Mouse (Mus musculus): ENCODE data around the gene Iqcn. TPM values are rescaled to one million over a fixed set of nuclear protein-coding genes. Genes with fewer than 3 reads are reported as not detected.

Iqcn gene
- polyA plus RNA-seq, 1 experiment from 2014 or later: 0.04 TPM

- Histone ChIP-seq H3K4me2 (no peak overlapping the region), H3K27me3 (ENCODE audit: insufficient read depth, low read length) (no peaks in the 10 kb centered on the region), H3K27ac (ENCODE audit: low read depth) (no peak overlapping the region), H3K9ac (no peak overlapping the region), H3K4me3 (ENCODE audit: low read depth, low read length) (no peak overlapping the region), H3K36me3 (ENCODE audit: insufficient read depth) (peaks cover 30% of the 10 kb centered on the region), H3K4me1 (ENCODE audit: insufficient read depth) (peaks cover 14% of the 10 kb centered on the region), H3K9me3 (ENCODE audit: low read depth, low read length) (no peaks in the 10 kb centered on the region)
- TF ChIP-seq CTCF (IDR thresholded peaks at IDR 0.05; ENCODE audit: low read depth): no peak
- ATAC-seq (ENCODE audit: insufficient read depth): no peak
- DNase-seq: no peak
These were observed 24.6 kb upstream of the Iqcn start for GRCm38 (mm10) chr8:70678679-70679078.

- WGBS: 90% methylated on average over 4 of the region's 4 CpGs
- Histone ChIP-seq H3K36me3 (ENCODE audit: insufficient read depth) (peaks cover 30% of the 10 kb centered on the region), H3K4me2 (no peak overlapping the region), H3K9me3 (ENCODE audit: low read depth, low read length) (no peaks in the 10 kb centered on the region), H3K27ac (ENCODE audit: low read depth) (no peak overlapping the region), H3K4me3 (ENCODE audit: low read depth, low read length) (no peak overlapping the region), H3K9ac (no peak overlapping the region), H3K4me1 (ENCODE audit: insufficient read depth) (peaks cover 9% of the 10 kb centered on the region), H3K27me3 (ENCODE audit: insufficient read depth, low read length) (no peaks in the 10 kb centered on the region)
- DNase-seq: no peak
- TF ChIP-seq CTCF (IDR thresholded peaks at IDR 0.05; ENCODE audit: low read depth): no peak
- ATAC-seq (ENCODE audit: insufficient read depth): no peak
These were observed 23.9 kb upstream of the Iqcn start for GRCm38 (mm10) chr8:70679404-70679803.

GRCm38 (mm10) chr8:70680039-70680438 is 23.2 kb upstream of the Iqcn start:
- DNase-seq: no peak
- no peak for TF ChIP-seq CTCF (IDR thresholded peaks at IDR 0.05; ENCODE audit: low read depth)
- peaks cover 4% of the 10 kb centered on the region; the same call in 1 of the 2 replicates for H3K4me1 ChIP-seq (ENCODE audit: insufficient read depth)
- H3K4me2 ChIP-seq: no peak overlapping the region
- H3K9me3 ChIP-seq (ENCODE audit: low read depth, low read length): no peaks in the 10 kb centered on the region
- no peak overlapping the region for H3K27ac ChIP-seq (ENCODE audit: low read depth)
- WGBS: 60% methylated on average over 3 of the region's 3 CpGs
- H3K36me3 ChIP-seq (ENCODE audit: insufficient read depth): peaks cover 30% of the 10 kb centered on the region
- H3K9ac ChIP-seq: no peak overlapping the region
- no peak overlapping the region for H3K4me3 ChIP-seq (ENCODE audit: low read depth, low read length)
- no peak for ATAC-seq (ENCODE audit: insufficient read depth)
- H3K27me3 ChIP-seq (ENCODE audit: insufficient read depth, low read length): no peaks in the 10 kb centered on the region

GRCm38 (mm10) chr8:70681410-70681809 is 21.8 kb upstream of the Iqcn start:
- no peak overlapping the region for H3K27ac ChIP-seq (ENCODE audit: low read depth)
- DNase-seq (no peak), ATAC-seq (ENCODE audit: insufficient read depth) (no peak)
- no peaks in the 10 kb centered on the region for H3K27me3 ChIP-seq (ENCODE audit: insufficient read depth, low read length)
- no peak for TF ChIP-seq CTCF (IDR thresholded peaks at IDR 0.05; ENCODE audit: low read depth)
- no peak overlapping the region for H3K4me2 ChIP-seq
- peaks cover 28% of the 10 kb centered on the region for H3K36me3 ChIP-seq (ENCODE audit: insufficient read depth)
- no peaks in the 10 kb centered on the region for H3K9me3 ChIP-seq (ENCODE audit: low read depth, low read length)
- H3K4me1 ChIP-seq (ENCODE audit: insufficient read depth): peaks cover 4% of the 10 kb centered on the region; the same call in 1 of the 2 replicates
- no peak overlapping the region for H3K4me3 ChIP-seq (ENCODE audit: low read depth, low read length)
- 70% methylated on average over 3 of the region's 3 CpGs for WGBS
- H3K9ac ChIP-seq: no peak overlapping the region

DNA sequence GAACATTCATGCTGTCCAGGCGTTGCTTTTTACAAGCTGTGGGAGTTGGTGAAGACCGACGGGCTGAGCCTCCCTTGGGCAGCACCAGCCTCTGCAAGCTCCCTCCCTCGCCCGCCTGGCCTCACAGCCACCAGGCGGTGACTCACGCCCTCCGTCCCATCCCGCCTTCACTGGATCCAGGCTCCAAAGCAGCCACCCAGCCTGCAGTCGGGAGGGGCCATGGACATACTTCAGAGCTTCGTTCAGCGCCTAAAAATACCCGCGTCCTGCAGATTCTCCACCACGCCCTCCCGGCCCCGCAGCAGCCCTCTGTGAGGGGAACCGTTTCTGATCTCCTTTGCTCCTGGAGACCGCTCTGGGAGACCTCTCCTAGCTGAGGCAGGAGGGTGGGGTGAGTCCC is 21.1 kb upstream of the Iqcn start:
- Histone ChIP-seq H3K4me2 (peak overlapping the region; percentile 48), H3K27me3 (ENCODE audit: insufficient read depth, low read length) (no peaks in the 10 kb centered on the region), H3K4me3 (ENCODE audit: low read depth, low read length) (peak overlapping the region; percentile 3; the same call in 1 of the 2 replicates), H3K4me1 (ENCODE audit: insufficient read depth) (peaks cover 4% of the 10 kb centered on the region; the same call in 1 of the 2 replicates), H3K27ac (ENCODE audit: low read depth) (no peak overlapping the region; the same call in 1 of the 2 replicates), H3K9ac (peak overlapping the region; percentile 46), H3K9me3 (ENCODE audit: low read depth, low read length) (no peaks in the 10 kb centered on the region), H3K36me3 (ENCODE audit: insufficient read depth) (peaks cover 25% of the 10 kb centered on the region)
- DNase-seq (peak; percentile 70), ATAC-seq (ENCODE audit: insufficient read depth) (peak; percentile 66)
- TF ChIP-seq CTCF (IDR thresholded peaks at IDR 0.05; ENCODE audit: low read depth): peak; percentile 41
- WGBS: 3% methylated on average over 19 of the region's 19 CpGs

DNA sequence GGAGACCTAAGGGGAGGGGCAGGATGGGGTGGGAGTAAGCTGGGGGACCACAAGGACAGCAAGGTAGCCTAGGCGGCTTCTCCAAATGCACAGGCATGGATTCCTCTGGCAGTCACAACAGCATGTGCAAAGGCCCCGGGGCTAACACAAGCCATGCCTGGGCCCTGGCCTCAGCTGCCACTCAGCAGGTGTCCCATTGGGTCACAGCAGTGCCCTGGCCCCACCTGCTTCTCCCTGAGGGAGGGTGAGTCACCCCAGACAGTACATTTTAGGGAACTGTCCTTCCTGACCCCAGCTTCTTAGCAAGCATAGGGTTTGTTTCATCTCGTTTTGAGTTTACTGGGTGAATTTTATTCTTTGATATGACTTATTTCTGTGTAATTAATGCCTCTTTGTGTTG is 20.6 kb upstream of the Iqcn start:
- peak overlapping the region; percentile 48 for H3K4me2 ChIP-seq
- H3K27ac ChIP-seq (ENCODE audit: low read depth): no peak overlapping the region; the same call in 1 of the 2 replicates
- no peaks in the 10 kb centered on the region for H3K9me3 ChIP-seq (ENCODE audit: low read depth, low read length)
- peaks cover 4% of the 10 kb centered on the region; the same call in 1 of the 2 replicates for H3K4me1 ChIP-seq (ENCODE audit: insufficient read depth)
- WGBS: 59% methylated on average over 3 of the region's 3 CpGs
- ATAC-seq (ENCODE audit: insufficient read depth) (peak; percentile 16; the same call in 1 of the 2 replicates), DNase-seq (no peak)
- peaks cover 21% of the 10 kb centered on the region for H3K36me3 ChIP-seq (ENCODE audit: insufficient read depth)
- no peak overlapping the region for H3K4me3 ChIP-seq (ENCODE audit: low read depth, low read length)
- no peak for TF ChIP-seq CTCF (IDR thresholded peaks at IDR 0.05; ENCODE audit: low read depth)
- H3K27me3 ChIP-seq (ENCODE audit: insufficient read depth, low read length): no peaks in the 10 kb centered on the region
- H3K9ac ChIP-seq: peak overlapping the region; percentile 46

DNA sequence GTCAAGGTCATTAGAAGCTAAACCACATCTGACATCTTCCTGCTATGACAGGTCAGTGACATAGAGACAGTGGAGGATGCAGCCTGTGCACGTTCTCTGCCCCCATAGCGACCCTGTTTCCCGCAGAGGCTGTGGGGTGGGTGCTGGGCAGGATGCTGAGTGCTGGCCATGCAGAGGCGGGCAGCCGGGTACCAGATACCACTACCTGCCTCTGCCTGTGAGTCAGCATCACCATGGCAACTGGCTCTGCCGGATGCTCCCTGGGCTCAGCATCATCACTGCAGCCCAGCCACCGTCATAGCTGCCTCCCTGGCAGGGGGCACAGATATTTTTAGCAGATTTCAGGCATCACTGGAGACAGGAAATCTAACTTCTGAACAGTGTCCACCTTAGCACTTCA is 19.0 kb upstream of the Iqcn start:
- ATAC-seq (ENCODE audit: insufficient read depth) (no peak), DNase-seq (no peak)
- Histone ChIP-seq H3K9ac (no peak overlapping the region), H3K9me3 (ENCODE audit: low read depth, low read length) (no peaks in the 10 kb centered on the region), H3K4me1 (ENCODE audit: insufficient read depth) (peaks cover 4% of the 10 kb centered on the region; the same call in 1 of the 2 replicates), H3K36me3 (ENCODE audit: insufficient read depth) (peaks cover 5% of the 10 kb centered on the region; the same call in 1 of the 2 replicates), H3K27ac (ENCODE audit: low read depth) (no peak overlapping the region), H3K27me3 (ENCODE audit: insufficient read depth, low read length) (no peaks in the 10 kb centered on the region), H3K4me3 (ENCODE audit: low read depth, low read length) (no peak overlapping the region), H3K4me2 (no peak overlapping the region)
- no peak for TF ChIP-seq CTCF (IDR thresholded peaks at IDR 0.05; ENCODE audit: low read depth)
- 42% methylated on average over 7 of the region's 7 CpGs for WGBS
